Mouse (Mus musculus): ENCODE measurements at regions not wholly inside any gene's neighbourhood (a gene's known extent, or its start where the extent isn't known, plus 50 kb on each side); places are given as distances from the start of the nearest gene placed in this dataset.

- TF ChIP-seq CTCF (IDR thresholded peaks at IDR 0.05; ENCODE audit: borderline replicate concordance, insufficient read depth, low read length) (no peak), POLR2A (IDR thresholded peaks at IDR 0.05; ENCODE audit: low read depth, low read length) (no peak)
Observed at GRCm38 (mm10) chr13:97436719-97437350, 195.9 kb downstream of the Enc1 start.
